Mouse (Mus musculus): ENCODE data around the gene Map3k5. TPM values are rescaled to one million over a fixed set of nuclear protein-coding genes. Genes with fewer than 3 reads are reported as not detected.

Gene Map3k5
- polyA plus RNA-seq, 1 experiment from 2014 or later, result 0.99 TPM

DNA sequence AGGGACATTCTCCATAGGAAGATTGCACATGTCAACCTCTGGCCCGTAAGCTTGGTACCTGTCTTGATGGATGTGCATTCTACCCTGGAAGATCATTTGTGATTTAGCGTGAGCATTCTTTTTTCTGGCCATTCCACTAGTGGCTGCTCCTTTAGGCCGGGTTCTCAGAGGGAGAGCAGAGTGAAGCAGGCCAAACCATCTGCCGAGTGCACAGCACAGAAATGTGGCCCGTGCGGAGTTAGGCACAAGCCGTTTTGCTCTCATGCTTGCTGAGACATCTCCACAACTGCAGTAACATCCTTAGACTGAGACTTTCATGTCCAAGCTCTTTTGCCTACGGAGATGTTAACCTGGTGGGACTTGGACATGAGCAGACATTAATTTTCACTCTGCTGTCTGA lies 107.8 kb downstream of the Map3k5 start:
- Histone ChIP-seq H3K4me2 (ENCODE audit: low read depth, severe bottlenecking) (no peak overlapping the region), H3K36me3 (ENCODE audit: control insufficient read depth, insufficient read depth, low read length) (no peaks in the 10 kb centered on the region), H3K9ac (ENCODE audit: low read length) (no peak overlapping the region), H3K4me3 (ENCODE audit: low read depth, low read length) (no peak overlapping the region), H3K27me3 (ENCODE audit: control insufficient read depth, insufficient read depth, low read length) (no peaks in the 10 kb centered on the region), H3K9me3 (ENCODE audit: control insufficient read depth, low read length) (no peaks in the 10 kb centered on the region), H3K27ac (replicated peaks; ENCODE audit: low read depth, low read length) (no peak overlapping the region), H3K4me1 (ENCODE audit: control insufficient read depth, insufficient read depth, low read length) (no peaks in the 10 kb centered on the region)
- WGBS, result 90% methylated on average over 8 of the region's 8 CpGs
- DNase-seq (ENCODE audit: low spot score) (no peak), ATAC-seq (ENCODE audit: insufficient number of reproducible peaks, low FRiP score, low TSS enrichment, low read depth) (no peak)

DNA sequence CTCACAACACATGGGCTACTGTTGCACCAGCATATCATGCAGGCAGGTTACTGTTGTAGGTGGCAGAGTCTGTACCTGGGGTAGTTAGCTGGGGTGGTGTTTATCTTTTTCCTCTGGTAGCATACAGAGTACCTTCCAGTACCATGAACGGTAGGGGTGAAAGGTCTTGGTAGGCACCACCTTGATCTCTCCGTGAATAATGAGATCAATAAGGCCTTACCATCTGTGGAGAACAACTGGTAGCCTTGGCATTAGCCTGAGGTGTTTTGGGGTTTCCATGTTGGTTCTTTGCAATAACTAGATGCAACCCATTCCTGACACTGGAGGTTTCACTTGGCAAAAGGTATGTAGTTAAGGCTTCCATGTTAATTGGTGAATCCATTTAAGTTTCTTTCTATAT lies 109.8 kb downstream of the Map3k5 start:
- 86% methylated on average over 2 of the region's 2 CpGs for WGBS
- Histone ChIP-seq H3K9ac (ENCODE audit: low read length) (no peak overlapping the region), H3K27ac (replicated peaks; ENCODE audit: low read depth, low read length) (no peak overlapping the region), H3K4me3 (ENCODE audit: low read depth, low read length) (no peak overlapping the region), H3K9me3 (ENCODE audit: control insufficient read depth, low read length) (no peaks in the 10 kb centered on the region), H3K4me1 (ENCODE audit: control insufficient read depth, insufficient read depth, low read length) (no peaks in the 10 kb centered on the region), H3K4me2 (ENCODE audit: low read depth, severe bottlenecking) (no peak overlapping the region), H3K27me3 (ENCODE audit: control insufficient read depth, insufficient read depth, low read length) (no peaks in the 10 kb centered on the region), H3K36me3 (ENCODE audit: control insufficient read depth, insufficient read depth, low read length) (no peaks in the 10 kb centered on the region)
- no peak for ATAC-seq (ENCODE audit: insufficient number of reproducible peaks, low FRiP score, low TSS enrichment, low read depth)
- DNase-seq (ENCODE audit: low spot score), result no peak

DNA sequence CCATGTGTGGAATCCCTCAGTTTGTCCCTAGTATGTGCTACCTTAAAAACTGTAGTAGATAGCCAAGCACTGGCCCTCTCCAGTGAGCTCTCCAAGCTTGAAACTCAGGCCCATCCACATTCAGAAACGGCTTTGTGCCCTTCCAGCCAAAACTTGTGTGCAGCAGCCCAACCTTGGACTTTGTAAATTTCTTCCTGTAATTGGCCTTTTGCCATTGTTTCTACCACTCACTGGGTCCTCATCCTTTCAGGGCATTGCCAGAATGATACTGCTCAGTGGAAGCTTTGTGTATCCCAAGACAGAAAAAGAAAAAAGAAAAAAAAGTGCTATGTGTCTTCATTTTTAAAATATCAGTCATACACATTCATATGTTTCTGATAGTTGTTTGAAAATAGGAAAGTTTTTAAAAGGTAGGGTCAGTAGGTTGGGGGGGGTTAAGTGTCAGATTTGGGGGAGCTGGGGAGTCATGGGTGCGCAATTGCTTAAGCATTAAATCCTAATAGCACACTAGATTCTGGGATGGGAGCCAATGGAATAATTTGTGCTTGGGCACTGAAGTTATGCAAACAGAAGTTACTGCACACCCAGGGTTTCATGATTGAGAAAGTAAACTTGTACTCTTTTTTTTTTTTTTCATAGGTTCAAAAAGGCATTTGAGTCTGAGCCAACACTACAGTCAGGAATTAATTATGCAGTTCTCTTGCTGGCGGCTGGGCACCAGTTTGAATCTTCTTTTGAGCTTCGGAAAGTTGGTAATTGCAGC lies 111.6 kb downstream of the Map3k5 start:
- Histone ChIP-seq H3K4me1 (ENCODE audit: control insufficient read depth, insufficient read depth, low read length) (no peaks in the 10 kb centered on the region), H3K27me3 (ENCODE audit: control insufficient read depth, insufficient read depth, low read length) (no peaks in the 10 kb centered on the region), H3K36me3 (ENCODE audit: control insufficient read depth, insufficient read depth, low read length) (no peaks in the 10 kb centered on the region), H3K9ac (ENCODE audit: low read length) (no peak overlapping the region), H3K9me3 (ENCODE audit: control insufficient read depth, low read length) (no peaks in the 10 kb centered on the region), H3K27ac (replicated peaks; ENCODE audit: low read depth, low read length) (no peak overlapping the region), H3K4me3 (ENCODE audit: low read depth, low read length) (no peak overlapping the region), H3K4me2 (ENCODE audit: low read depth, severe bottlenecking) (no peak overlapping the region)
- DNase-seq (ENCODE audit: low spot score) (no peak), ATAC-seq (ENCODE audit: insufficient number of reproducible peaks, low FRiP score, low TSS enrichment, low read depth) (no peak)
- WGBS, result 84% methylated on average over 4 of the region's 4 CpGs

DNA sequence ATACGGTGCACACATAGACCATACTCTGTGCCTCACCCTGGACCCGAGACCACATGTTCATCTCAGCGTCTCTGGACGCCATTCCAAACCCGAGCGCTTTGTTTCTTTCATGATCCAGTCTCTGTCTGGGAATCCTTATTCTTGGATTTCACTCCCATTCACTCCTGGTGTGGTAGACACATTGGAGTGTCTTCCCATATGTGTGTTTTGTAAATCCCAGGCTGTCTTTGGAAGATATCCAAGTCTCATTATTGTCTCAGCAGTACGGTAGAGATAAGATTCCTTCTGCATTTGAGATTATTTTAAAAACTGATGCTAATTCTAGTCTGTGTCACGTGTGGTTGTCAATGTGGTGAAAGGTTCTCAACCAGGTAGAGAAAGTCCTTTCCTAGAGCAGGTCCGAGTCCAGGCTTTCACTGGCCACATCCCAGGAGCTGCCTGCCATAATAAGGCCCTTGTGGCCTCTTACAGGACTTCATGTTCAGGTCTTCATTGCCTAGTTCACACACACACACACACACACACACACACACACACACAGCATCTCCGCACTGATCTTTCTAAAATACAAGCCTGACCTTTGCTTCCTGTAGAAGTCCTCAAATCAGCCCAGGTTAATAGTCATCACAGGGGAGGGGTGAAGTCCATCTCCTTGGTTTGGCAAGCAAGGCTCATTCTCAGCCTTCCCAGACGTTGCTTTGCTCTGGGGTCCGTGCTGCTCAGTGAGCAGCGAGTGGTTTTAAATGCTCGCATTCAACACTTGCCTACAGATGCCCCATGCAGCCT lies 122.8 kb downstream of the Map3k5 start:
- no peak overlapping the region for H3K27ac ChIP-seq (replicated peaks; ENCODE audit: low read depth, low read length)
- no peaks in the 10 kb centered on the region for H3K9me3 ChIP-seq (ENCODE audit: control insufficient read depth, low read length)
- no peaks in the 10 kb centered on the region for H3K36me3 ChIP-seq (ENCODE audit: control insufficient read depth, insufficient read depth, low read length)
- DNase-seq (ENCODE audit: low spot score), result no peak
- no peak overlapping the region for H3K4me2 ChIP-seq (ENCODE audit: low read depth, severe bottlenecking)
- H3K4me3 ChIP-seq (ENCODE audit: low read depth, low read length), result no peak overlapping the region
- H3K9ac ChIP-seq (ENCODE audit: low read length), result no peak overlapping the region
- H3K27me3 ChIP-seq (ENCODE audit: control insufficient read depth, insufficient read depth, low read length), result no peaks in the 10 kb centered on the region
- WGBS, result 92% methylated on average over 14 of the region's 14 CpGs
- H3K4me1 ChIP-seq (ENCODE audit: control insufficient read depth, insufficient read depth, low read length), result no peaks in the 10 kb centered on the region
- no peak for ATAC-seq (ENCODE audit: insufficient number of reproducible peaks, low FRiP score, low TSS enrichment, low read depth)

DNA sequence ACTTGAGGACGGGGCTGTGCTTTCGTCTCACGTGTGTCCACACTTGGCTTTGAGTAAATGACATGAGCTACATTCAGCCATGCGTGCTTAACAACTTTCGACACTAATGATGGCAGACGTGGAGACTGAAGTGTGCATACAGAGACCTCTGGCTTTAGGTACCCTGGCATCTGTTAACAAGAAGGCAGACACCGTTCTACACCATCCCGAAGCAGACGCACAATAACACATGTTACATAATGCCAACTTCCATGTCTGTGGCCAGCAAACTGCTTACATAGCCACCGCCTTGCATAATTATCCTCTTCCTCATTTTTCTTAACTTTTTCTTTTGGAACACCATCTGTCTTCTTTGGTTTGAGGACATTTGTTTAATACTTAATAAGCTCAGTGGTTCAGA lies 123.8 kb downstream of the Map3k5 start:
- no peaks in the 10 kb centered on the region for H3K36me3 ChIP-seq (ENCODE audit: control insufficient read depth, insufficient read depth, low read length)
- H3K4me3 ChIP-seq (ENCODE audit: low read depth, low read length), result no peak overlapping the region
- WGBS, result 93% methylated on average over 10 of the region's 10 CpGs
- ATAC-seq (ENCODE audit: insufficient number of reproducible peaks, low FRiP score, low TSS enrichment, low read depth) (no peak), DNase-seq (ENCODE audit: low spot score) (no peak)
- H3K9me3 ChIP-seq (ENCODE audit: control insufficient read depth, low read length), result no peaks in the 10 kb centered on the region
- no peaks in the 10 kb centered on the region for H3K4me1 ChIP-seq (ENCODE audit: control insufficient read depth, insufficient read depth, low read length)
- H3K27me3 ChIP-seq (ENCODE audit: control insufficient read depth, insufficient read depth, low read length), result no peaks in the 10 kb centered on the region
- no peak overlapping the region for H3K27ac ChIP-seq (replicated peaks; ENCODE audit: low read depth, low read length)
- no peak overlapping the region for H3K4me2 ChIP-seq (ENCODE audit: low read depth, severe bottlenecking)
- no peak overlapping the region for H3K9ac ChIP-seq (ENCODE audit: low read length)

DNA sequence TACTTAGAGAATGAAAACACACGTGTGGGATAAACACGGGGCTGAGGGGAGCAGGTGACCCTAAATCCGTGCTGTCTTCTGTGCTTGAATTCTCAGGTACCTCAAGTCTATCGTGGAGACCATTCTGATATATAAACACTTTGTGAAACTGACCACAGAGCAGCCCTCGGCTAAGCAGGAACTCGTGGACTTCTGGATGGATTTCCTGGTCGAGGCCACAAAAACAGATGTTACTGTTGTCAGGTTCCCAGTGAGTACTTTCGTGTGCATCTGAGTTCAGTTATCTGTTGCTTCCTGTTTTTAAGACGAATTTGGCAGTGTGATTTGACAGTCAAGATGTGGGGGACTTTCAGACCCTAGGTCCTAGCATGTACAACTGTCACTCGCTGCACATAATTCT lies 124.6 kb downstream of the Map3k5 start:
- ATAC-seq (ENCODE audit: insufficient number of reproducible peaks, low FRiP score, low TSS enrichment, low read depth), result no peak
- no peak for DNase-seq (ENCODE audit: low spot score)
- WGBS, result 83% methylated on average over 10 of the region's 10 CpGs

DNA sequence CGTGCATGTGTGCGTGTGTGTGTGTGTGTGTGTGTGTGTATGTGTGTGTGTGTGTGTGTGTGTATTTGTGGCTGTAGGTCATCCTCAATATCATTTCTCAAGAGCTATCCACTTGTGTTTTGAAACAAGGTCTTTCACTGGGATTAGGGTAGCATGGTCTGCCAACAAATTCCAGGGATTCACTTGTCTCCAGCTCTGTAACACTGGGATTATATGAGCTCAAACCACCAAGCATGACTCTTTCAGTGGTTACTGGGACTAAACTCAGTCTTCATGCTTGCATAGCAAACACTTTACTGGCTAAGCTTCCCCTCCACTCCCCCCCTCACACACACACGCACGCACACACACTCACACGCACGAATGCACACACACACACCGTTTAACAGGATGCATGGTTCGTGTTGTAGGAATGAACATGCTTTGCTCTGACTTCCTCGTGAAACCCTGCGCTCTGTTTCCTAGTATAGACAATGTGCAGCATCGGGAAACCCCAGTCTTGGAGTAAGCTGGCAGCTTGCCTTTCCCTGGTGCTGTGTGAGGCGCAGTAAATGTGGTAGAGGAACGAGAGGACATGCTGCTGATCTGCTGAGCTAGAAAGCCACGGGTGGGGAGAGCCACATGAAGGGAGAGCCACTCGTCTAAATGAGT lies 126.2 kb downstream of the Map3k5 start:
- no peak for DNase-seq (ENCODE audit: low spot score)
- Histone ChIP-seq H3K27ac (replicated peaks; ENCODE audit: low read depth, low read length) (no peak overlapping the region), H3K36me3 (ENCODE audit: control insufficient read depth, insufficient read depth, low read length) (no peaks in the 10 kb centered on the region), H3K4me2 (ENCODE audit: low read depth, severe bottlenecking) (no peak overlapping the region), H3K4me3 (ENCODE audit: low read depth, low read length) (no peak overlapping the region), H3K4me1 (ENCODE audit: control insufficient read depth, insufficient read depth, low read length) (no peaks in the 10 kb centered on the region), H3K27me3 (ENCODE audit: control insufficient read depth, insufficient read depth, low read length) (no peaks in the 10 kb centered on the region), H3K9me3 (ENCODE audit: control insufficient read depth, low read length) (no peaks in the 10 kb centered on the region), H3K9ac (ENCODE audit: low read length) (no peak overlapping the region)
- no peak for ATAC-seq (ENCODE audit: insufficient number of reproducible peaks, low FRiP score, low TSS enrichment, low read depth)
- WGBS, result 81% methylated on average over 15 of the region's 15 CpGs

More for the DNA sequence above, 124.6 kb downstream of the Map3k5 start:
- H3K4me2 ChIP-seq (ENCODE audit: low read depth, severe bottlenecking), result no peak overlapping the region
- H3K4me1 ChIP-seq (ENCODE audit: control insufficient read depth, insufficient read depth, low read length), result no peaks in the 10 kb centered on the region
- no peak overlapping the region for H3K27ac ChIP-seq (replicated peaks; ENCODE audit: low read depth, low read length)
- no peaks in the 10 kb centered on the region for H3K9me3 ChIP-seq (ENCODE audit: control insufficient read depth, low read length)
- no peak overlapping the region for H3K4me3 ChIP-seq (ENCODE audit: low read depth, low read length)
- no peaks in the 10 kb centered on the region for H3K27me3 ChIP-seq (ENCODE audit: control insufficient read depth, insufficient read depth, low read length)
- H3K36me3 ChIP-seq (ENCODE audit: control insufficient read depth, insufficient read depth, low read length), result no peaks in the 10 kb centered on the region
- no peak overlapping the region for H3K9ac ChIP-seq (ENCODE audit: low read length)

DNA sequence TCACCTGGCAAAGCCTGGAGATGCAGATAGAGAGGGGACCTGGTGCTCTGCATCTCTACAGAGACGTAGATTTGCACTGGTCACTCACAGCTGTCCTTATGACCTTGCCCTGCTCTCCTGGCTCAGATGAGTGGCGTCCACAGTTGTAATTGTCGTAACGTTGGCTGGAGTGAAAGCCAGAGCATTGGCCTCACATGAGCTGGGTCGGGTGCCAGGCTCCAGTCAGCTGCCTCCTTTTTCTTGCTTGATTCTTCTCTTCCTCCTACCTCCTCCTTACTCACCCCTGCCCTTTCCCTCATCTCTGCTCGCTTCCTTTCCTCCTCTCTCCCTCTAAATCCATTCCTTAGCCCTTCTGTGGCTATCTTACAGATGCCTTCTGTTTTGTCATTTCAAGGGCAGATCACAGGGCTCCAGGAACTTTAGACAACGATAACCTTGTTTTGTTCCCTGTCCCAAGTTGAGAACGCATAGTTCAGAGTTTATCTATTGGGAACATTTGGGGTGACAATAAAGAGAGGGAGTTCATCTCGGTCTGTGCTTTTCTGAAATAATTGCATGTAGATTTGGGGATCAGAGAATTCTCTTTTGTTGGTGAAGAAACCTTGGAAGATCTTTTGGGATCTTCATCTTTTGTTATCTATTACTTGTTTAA lies 130.4 kb downstream of the Map3k5 start:
- ATAC-seq (ENCODE audit: insufficient number of reproducible peaks, low FRiP score, low TSS enrichment, low read depth), result no peak
- H3K4me2 ChIP-seq (ENCODE audit: low read depth, severe bottlenecking), result no peak overlapping the region
- H3K27me3 ChIP-seq (ENCODE audit: control insufficient read depth, insufficient read depth, low read length), result no peaks in the 10 kb centered on the region
- H3K9me3 ChIP-seq (ENCODE audit: control insufficient read depth, low read length), result no peaks in the 10 kb centered on the region
- no peak overlapping the region for H3K27ac ChIP-seq (replicated peaks; ENCODE audit: low read depth, low read length)
- 83% methylated on average over 9 of the region's 9 CpGs for WGBS
- DNase-seq (ENCODE audit: low spot score), result no peak
- H3K9ac ChIP-seq (ENCODE audit: low read length), result no peak overlapping the region
- no peaks in the 10 kb centered on the region for H3K4me1 ChIP-seq (ENCODE audit: control insufficient read depth, insufficient read depth, low read length)
- no peak overlapping the region for H3K4me3 ChIP-seq (ENCODE audit: low read depth, low read length)
- no peaks in the 10 kb centered on the region for H3K36me3 ChIP-seq (ENCODE audit: control insufficient read depth, insufficient read depth, low read length)
